Mouse (Mus musculus) liver, embryonic 14.5 days (tissue): ENCODE results near the gene Pmepa1. TPM values are rescaled to one million over a fixed set of nuclear protein-coding genes. Genes with fewer than 3 reads are reported as not detected.

Experiments used
- ATAC-seq: fragments of 200-750 bp; cut with Nextera tagmentation; 2 replicates; pipeline ENCODE4 v1.8.0; 2017; ENCODE audit warnings: moderate number of reproducible peaks, mild to moderate bottlenecking, moderate library complexity; ENCODE audit not compliant: insufficient read depth
- DNase-seq, 3 experiments: peaks; one replicate each; pipeline ENCODE4 v3.0.0-alpha.2; 2012 to 2013; ENCODE audit warnings: low read depth in 3 of 3, low spot score in 3 of 3
- H3K27ac ChIP-seq: fragments of 300-500 bp; sonication (generic); 2 replicates; pipeline ENCODE4 v1.5.1; 2014; ENCODE audit warnings: moderate library complexity, mild to moderate bottlenecking, control low read depth, inconsistent platforms
- H3K27me3 ChIP-seq: fragments of 300-500 bp; sonication (generic); 2 replicates; pipeline ENCODE4 v1.6.1; 2014; ENCODE audit warnings: mild to moderate bottlenecking, low read length, moderate library complexity; ENCODE audit not compliant: control insufficient read depth, insufficient read depth
- H3K36me3 ChIP-seq: fragments of 300-500 bp; sonication (generic); replicated peaks from 2 replicates; pipeline ENCODE4 v1.6.1; 2014; ENCODE audit warnings: low read depth; ENCODE audit not compliant: control insufficient read depth, insufficient read depth
- H3K4me1 ChIP-seq, 2 experiments: fragments of 200-500 bp in 1 of 2; fragments of 300-500 bp in 1 of 2; sonication (generic) in 1 of 2; replicated peaks; 2 replicates each; pipeline ENCODE4 v1.6.1; 2012 to 2014; ENCODE audit warnings: antibody characterized with exemption in 1 of 2, inconsistent platforms in 1 of 2, low read length in 1 of 2; ENCODE audit not compliant: control insufficient read depth in 2 of 2, insufficient read depth in 2 of 2
- H3K4me2 ChIP-seq: fragments of 300-500 bp; sonication (generic); 2 replicates; pipeline ENCODE4 v1.6.1; 2014; ENCODE audit warnings: low read depth, mild to moderate bottlenecking, control low read depth, moderate library complexity
- H3K4me3 ChIP-seq, 2 experiments: fragments of 200-500 bp in 1 of 2; fragments of 300-500 bp in 1 of 2; sonication (generic) in 1 of 2; 2 replicates each; pipeline ENCODE4 v1.5.1; 2012 to 2014; ENCODE audit warnings: low read depth in 2 of 2, low read length in 2 of 2, mild to moderate bottlenecking in 2 of 2, control low read depth in 1 of 2, inconsistent platforms in 1 of 2, moderate library complexity in 1 of 2; ENCODE audit not compliant: insufficient read depth in 1 of 2
- H3K9ac ChIP-seq: fragments of 300-500 bp; sonication (generic); replicated peaks from 2 replicates; pipeline ENCODE4 v1.6.1; 2014; ENCODE audit warnings: mild to moderate bottlenecking, control low read depth, moderate library complexity
- H3K9me3 ChIP-seq: fragments of 300-500 bp; sonication (generic); 2 replicates; pipeline ENCODE4 v1.6.1; 2016; ENCODE audit warnings: low read length, mixed read lengths; ENCODE audit not compliant: control insufficient read depth
- CTCF ChIP-seq: IDR thresholded peaks from 2 replicates; pipeline ENCODE4 v1.5.1; 2016; ENCODE audit warnings: antibody characterized with exemption, low read depth, control low read depth
- EP300 ChIP-seq: IDR thresholded peaks from 2 replicates; pipeline ENCODE4 v1.6.1; 2016; ENCODE audit warnings: antibody characterized with exemption, low read depth
- WGBS: fragments of 180-500 bp; shearing (Covaris S2); extraction: QIAGEN DNeasy Blood & Tissue Kit; methylation state at CpG from one replicate; pipeline ENCODE4 v1.1.7; 2014; ENCODE audit not compliant: insufficient replicate concordance; 5-methylcytosine and 5-hydroxymethylcytosine counted together
- polyA plus RNA-seq, 2 experiments: library from polyadenylated mRNA; depleted of rRNA in 1 of 2; stranded (reverse) in 1 of 2; unstranded in 1 of 2; fragments of >200 nt; fragmentation: Nextera tagmentation in 1 of 2; extraction: Ambion mirVana in 1 of 2; gene quantifications; 2 replicates each; pipeline versions ENCODE4 v1.2.1 to v1.2.3; 2012 to 2014

Pmepa1 gene
- polyA plus RNA-seq, 2 experiments: 0.04 to 0.20 TPM

DNA sequence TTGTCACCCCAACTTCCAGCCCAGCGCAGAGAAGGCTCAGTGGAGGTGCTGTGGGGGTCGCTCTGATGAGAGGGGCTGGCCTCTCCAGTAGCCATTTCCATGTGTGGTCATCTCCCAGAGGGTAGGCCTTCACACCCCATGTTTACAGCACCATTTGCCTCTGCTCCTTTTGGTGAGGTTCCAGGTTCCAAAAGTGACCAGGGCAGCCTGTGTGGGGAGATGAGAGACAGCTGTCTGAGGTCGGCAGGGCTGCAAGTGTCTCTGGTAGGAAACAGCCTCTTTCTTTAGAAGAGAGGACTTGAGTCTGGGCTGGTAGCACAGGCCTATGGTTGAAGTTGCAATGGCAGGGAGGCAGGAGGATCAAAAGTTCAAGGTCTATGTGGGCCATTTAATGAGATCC, 13.6 kb upstream of the Pmepa1 start:
- no peaks in the 10 kb centered on the region for H3K9me3 ChIP-seq
- 49% methylated on average over 3 of the region's 3 CpGs for WGBS
- H3K4me1 ChIP-seq: no peaks in the 10 kb centered on the region
- H3K36me3 ChIP-seq: no peaks in the 10 kb centered on the region
- no peak for ATAC-seq
- DNase-seq: no peak
- H3K4me3 ChIP-seq: no peak overlapping the region
- no peaks in the 10 kb centered on the region for H3K27me3 ChIP-seq
- no peak overlapping the region for H3K9ac ChIP-seq
- no peak overlapping the region for H3K4me2 ChIP-seq
- TF ChIP-seq EP300: no peak
- no peak for TF ChIP-seq CTCF
- H3K27ac ChIP-seq: no peak overlapping the region

DNA sequence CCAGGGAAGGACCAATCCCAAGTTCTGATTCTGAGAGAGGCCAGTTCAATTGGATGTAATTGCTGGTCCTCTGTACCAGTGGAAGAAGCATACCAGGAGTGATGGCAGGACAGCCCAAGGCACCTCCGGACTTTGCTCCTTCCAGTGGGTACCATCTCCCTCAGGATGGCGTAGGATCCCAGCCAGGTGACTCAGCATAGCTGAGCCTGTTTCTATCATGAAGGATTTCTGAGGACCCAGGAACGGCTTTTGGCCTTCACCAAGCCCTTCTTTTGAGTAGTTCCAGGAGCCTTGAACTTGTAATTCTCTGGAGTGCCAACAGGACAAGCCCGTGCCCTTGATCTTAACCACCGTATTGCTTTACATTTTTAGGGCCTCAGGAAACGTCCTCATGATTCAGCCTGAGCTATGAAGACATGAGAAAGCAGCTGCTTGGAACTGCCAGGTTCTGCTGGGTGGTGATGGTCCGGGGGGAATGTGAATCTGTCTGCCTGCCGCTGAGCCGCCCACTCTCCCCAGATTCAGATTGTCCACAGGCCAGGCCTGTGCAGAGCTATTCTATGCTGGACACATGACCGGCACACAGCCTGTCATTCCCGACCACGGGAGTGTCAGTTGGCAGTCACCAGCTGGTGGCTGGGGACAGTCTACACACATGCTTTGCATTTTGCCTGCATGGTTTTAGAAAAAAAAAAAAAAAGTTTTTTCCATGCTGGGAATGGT, 9.6 kb upstream of the Pmepa1 start:
- Histone ChIP-seq H3K27me3 (no peaks in the 10 kb centered on the region), H3K4me2 (no peak overlapping the region), H3K4me3 (no peak overlapping the region), H3K9ac (no peak overlapping the region), H3K9me3 (no peaks in the 10 kb centered on the region), H3K27ac (no peak overlapping the region), H3K36me3 (no peaks in the 10 kb centered on the region), H3K4me1 (no peaks in the 10 kb centered on the region)
- no peak for ATAC-seq
- DNase-seq: no peak
- no peak for TF ChIP-seq CTCF
- TF ChIP-seq EP300: no peak
- WGBS: 65% methylated on average over 12 of the region's 12 CpGs

DNA sequence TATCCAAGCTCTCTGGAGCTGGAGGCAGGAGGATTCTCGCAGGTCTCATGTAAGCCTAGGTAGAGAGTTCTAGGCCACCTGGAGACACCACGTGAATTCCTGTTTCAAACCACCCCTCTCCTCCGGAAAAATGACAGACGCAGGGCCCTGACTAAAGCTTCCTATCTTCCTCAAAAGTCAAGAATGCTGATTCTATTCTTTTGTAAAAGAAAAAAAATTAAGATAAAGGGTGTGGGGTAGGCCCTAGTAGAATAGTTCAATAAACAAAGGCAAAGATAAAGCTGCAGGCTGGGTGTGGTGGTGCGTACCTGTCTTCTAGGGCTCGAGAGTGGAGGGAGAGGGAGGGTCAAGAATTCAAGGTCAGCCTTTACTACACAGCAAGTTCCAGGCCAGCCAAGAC, 8.4 kb upstream of the Pmepa1 start:
- Histone ChIP-seq H3K4me1 (no peaks in the 10 kb centered on the region), H3K9ac (no peak overlapping the region), H3K4me2 (no peak overlapping the region), H3K27me3 (no peaks in the 10 kb centered on the region), H3K27ac (no peak overlapping the region), H3K9me3 (no peaks in the 10 kb centered on the region), H3K4me3 (no peak overlapping the region), H3K36me3 (no peaks in the 10 kb centered on the region)
- WGBS: 63% methylated on average over 6 of the region's 6 CpGs
- TF ChIP-seq EP300 (no peak), CTCF (no peak)
- no peak for DNase-seq
- ATAC-seq: no peak

DNA sequence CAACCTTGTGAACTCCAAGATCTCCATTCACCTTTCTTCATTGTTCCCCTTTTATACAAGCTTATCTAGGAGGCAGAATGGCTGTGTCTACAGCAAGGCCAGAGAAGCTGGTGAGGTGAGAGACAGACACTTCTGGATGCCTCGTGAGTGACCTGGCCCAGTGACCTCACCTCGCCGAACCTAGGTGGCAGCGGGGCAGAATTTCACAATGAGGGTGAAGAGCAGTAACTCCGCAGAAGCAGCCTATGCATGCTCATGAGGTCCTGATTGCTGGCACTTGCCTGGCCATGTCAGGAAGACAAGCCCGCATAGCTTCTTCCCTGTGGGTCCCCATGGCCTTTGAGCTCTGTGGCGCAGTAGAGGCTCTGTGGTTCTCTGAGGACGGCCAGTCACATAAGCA, 5.9 kb upstream of the Pmepa1 start:
- DNase-seq (no peak), ATAC-seq (no peak)
- H3K4me2 ChIP-seq: no peak overlapping the region
- no peaks in the 10 kb centered on the region for H3K36me3 ChIP-seq
- H3K27me3 ChIP-seq: peaks cover 5% of the 10 kb centered on the region
- TF ChIP-seq EP300: no peak
- H3K9me3 ChIP-seq: no peaks in the 10 kb centered on the region
- H3K4me1 ChIP-seq: no peaks in the 10 kb centered on the region
- 64% methylated on average over 8 of the region's 8 CpGs for WGBS
- no peak overlapping the region for H3K9ac ChIP-seq
- H3K4me3 ChIP-seq: no peak overlapping the region
- H3K27ac ChIP-seq: no peak overlapping the region

DNA sequence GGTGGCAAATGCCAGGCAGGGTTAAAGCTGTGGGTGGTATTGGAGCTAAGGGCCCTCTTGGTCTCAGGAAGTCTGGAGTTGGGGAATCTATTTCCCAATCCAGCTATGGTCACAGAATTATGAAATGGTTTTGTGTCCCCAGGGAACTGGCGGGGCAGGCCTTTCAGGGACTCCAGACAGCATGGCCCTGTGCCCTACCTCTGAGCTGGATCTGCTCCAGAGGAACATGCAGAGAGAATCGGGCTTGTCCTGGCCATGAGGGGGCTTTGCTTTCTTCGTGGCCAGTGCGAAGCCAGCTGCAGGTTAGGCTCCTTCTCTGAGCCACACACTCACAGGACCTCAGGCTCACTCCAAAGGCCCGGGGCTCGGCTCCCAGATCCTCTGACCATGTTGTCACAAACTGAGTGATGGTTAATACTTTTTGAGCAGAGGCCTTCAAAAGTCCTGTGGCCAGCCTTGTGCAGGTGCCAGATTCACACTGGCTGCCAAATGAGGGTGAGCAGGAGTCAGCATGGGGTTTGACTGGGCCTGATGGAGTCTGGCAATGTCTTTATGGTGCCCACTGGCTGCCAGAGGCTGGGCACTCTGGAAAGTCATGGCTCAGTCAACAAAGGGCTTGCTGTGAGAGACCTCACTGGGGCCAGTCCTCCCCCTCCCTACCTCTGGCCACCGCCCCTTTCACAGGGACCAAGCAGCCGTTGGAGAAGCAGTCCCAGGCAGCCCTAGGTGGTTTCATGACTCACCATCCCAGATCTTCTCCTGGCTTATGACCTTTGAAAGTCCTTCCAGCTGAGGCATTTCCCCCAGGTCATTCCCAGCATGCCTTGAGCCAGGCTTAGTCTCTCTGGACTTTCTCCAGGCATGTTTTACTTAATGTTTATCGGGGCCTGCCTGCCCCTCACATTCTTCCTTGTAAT, 4.9 kb upstream of the Pmepa1 start:
- Histone ChIP-seq H3K4me1 (no peaks in the 10 kb centered on the region), H3K9ac (no peak overlapping the region), H3K9me3 (no peaks in the 10 kb centered on the region), H3K4me3 (no peak overlapping the region), H3K27me3 (peaks cover 14% of the 10 kb centered on the region), H3K4me2 (no peak overlapping the region), H3K27ac (no peak overlapping the region), H3K36me3 (no peaks in the 10 kb centered on the region)
- DNase-seq: no peak
- 52% methylated on average over 9 of the region's 9 CpGs for WGBS
- ATAC-seq: no peak
- TF ChIP-seq CTCF (no peak), EP300 (no peak)
